Mouse (Mus musculus) ovary, postnatal 36 days (tissue): Measurements from ENCODE around the gene Phlda1.

Source experiments
- DNase-seq: peaks from one replicate; pipeline ENCODE4 v3.0.0; 2022; ENCODE audit warnings: low spot score, mixed read lengths

The Phlda1 gene

GRCm38 (mm10) chr10:111505406-111505805 lies 680 bp upstream of the Phlda1 start:
- DNase-seq: no peak

DNA sequence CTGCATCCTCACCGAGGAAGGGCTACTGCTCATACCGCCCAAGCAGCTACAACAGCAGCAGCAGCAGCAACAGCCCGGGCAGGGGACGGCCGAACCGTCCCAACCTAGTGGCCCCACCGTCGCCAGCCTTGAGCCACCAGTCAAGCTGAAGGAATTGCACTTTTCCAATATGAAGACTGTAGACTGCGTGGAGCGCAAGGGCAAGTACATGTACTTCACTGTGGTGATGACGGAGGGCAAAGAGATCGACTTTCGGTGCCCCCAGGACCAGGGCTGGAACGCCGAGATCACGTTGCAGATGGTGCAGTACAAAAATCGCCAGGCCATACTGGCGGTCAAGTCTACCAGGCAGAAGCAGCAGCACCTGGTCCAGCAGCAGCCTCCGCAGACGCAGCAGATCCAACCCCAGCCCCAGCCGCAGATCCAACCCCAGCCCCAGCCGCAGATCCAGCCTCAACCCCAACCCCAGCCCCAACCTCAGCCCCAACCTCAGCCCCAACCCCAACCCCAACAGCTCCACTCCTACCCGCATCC lies 907 bp downstream of the Phlda1 start:
- no peak for DNase-seq

GRCm38 (mm10) chr10:111507460-111508211 lies 1.6 kb downstream of the Phlda1 start:
- peak; percentile 67 for DNase-seq

- no peak for DNase-seq
Observed at GRCm38 (mm10) chr10:111508324-111509080, 2.4 kb downstream of the Phlda1 start.

- no peak for DNase-seq
Observed at GRCm38 (mm10) chr10:111509103-111509784, 3.2 kb downstream of the Phlda1 start.

DNA sequence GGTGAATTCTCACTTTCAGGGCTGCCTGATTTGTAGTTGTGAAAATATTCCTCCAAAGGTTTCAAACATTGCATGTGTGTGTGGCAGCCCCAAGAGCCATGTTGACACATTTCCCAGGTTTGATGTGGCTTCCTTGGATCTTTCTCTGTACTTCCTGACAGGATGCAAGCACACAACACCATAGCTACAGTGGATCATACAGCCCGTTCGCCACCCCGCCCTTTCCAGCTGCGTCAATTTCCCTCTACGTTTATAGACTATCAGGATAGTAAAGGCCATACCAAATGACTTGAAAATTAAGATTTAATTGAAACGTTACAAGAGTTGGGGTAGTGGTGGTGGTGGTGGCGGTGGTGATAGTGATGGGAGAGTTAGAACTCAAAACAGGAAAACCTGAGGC lies 3.9 kb downstream of the Phlda1 start:
- no peak for DNase-seq

DNA sequence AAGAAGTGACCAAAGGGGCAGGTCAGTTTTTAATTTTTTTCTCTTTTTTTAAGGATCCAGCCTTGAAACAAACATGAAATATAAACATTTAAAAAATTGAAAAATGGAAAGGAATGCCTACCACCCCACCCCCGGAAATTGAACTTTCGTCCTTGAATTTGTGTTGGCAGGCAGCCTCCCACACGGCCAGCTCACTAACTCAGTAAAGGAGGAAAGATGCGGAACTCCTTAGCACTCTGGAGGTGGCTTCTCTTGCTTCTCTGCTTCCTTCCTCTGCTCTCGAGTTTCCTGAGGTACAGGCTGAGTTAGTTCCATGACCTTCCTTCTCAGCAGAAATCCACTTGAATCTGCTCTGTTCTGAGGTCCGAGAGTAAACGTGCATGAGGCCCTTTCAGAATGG lies 4.7 kb downstream of the Phlda1 start:
- DNase-seq: no peak

- no peak for DNase-seq
Observed at GRCm38 (mm10) chr10:111512036-111512568, 6.0 kb downstream of the Phlda1 start.

DNA sequence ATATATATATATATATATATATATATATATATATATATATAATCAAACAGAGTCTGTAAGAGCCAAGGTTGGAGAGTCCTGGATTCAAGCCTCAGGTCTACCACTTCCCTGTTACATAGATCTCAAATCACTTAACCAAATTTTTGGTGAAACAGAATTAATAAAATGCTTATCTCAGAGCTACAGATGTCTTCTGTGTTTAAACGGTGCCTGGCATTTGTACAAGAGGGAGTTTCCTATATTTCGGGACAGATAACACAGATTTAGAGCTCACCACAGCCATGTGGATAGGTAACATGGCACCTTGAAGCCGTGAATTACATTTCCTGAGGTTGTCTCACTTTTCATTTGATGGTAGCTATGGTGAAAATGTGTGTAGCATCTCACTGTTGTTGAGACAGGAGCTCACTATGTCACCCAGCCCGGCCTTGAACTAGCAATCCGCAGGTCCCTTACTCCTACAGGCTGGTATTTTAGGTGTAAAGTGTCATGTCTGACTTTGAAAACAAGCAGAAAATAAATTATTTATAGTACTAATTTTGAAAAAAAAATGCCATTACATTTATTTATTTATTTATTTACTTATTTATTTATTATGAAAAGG lies 8.3 kb downstream of the Phlda1 start:
- DNase-seq: no peak

- no peak for DNase-seq
Observed at GRCm38 (mm10) chr10:111515071-111516010, 9.3 kb downstream of the Phlda1 start.

DNA sequence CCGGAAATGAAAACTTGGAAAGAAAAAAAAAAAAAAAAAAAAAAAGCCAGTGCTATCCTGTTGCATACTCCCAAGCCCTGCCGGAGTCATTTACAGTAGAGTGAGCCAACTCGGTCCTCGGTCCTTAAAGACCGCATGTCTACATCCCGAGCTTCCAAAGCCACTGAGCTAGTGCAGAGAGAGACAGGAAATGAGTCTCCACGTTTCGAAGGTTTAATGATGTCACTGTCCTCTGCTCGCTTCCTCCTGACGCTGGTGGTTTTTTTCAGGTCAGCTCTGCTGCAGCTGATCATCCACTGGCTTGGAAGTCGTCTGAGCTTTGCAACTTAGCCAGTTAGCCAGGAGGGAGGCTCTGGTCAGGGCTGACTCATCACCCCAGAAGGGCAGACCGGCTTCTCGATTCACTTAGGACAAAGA lies 10.1 kb downstream of the Phlda1 start:
- no peak for DNase-seq

DNA sequence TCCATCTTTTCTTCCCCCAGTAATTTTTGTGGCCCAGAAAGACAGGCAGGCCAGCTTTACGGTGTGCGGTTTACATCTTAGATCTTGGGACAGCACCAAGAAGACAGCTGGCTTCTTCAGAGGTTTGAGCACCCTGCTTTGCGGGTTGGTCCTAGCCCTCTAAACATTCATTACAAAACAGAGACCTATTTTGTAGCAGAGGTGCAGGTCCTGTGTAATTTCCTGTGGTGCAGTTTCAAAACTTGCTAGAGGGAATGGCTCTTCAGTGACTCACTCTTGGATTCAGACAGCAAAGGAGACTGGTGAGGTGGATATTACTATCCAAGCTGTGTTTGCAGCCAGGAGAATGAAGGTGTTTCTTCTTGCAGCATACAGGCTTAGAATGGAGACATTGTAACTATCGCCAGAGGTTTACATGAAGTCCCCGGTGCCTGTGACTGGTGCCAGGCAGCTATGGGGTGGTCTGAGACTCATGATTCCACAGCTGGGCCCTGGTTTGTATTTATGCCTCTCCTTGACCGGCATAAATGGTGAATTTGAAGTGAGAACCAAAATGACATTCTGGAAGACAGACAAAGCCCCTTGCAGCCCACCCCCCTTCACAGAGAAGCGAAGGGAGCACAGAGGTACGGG lies 10.8 kb downstream of the Phlda1 start:
- no peak for DNase-seq

- no peak for DNase-seq
Observed at GRCm38 (mm10) chr10:111518350-111518749, 12.3 kb downstream of the Phlda1 start.

GRCm38 (mm10) chr10:111519620-111520370 lies 13.7 kb downstream of the Phlda1 start:
- DNase-seq: no peak

- DNase-seq: no peak
Observed at GRCm38 (mm10) chr10:111520621-111521020, 14.5 kb downstream of the Phlda1 start.

GRCm38 (mm10) chr10:111521636-111522035 lies 15.6 kb downstream of the Phlda1 start:
- DNase-seq: no peak

DNA sequence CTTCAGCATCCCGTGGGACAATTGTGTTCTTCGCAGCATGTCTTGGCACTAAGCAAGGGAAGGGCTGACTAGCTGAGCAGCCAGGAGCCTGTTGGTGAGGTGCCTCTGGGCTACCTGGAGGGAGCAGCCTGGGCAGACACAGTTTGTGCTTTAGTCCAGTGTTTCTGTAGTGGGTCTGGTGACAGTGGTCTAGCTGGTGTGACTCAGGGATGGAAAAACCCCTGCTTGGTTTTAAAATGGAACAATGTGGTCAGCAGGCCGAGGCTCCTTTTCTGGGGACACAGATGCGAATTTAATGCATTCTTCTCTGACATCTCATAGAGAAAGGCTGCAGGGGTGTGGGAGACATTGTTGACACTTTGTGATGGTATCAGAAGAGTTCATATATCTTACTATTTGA lies 16.1 kb downstream of the Phlda1 start:
- DNase-seq: no peak

GRCm38 (mm10) chr10:111523894-111524293 lies 17.8 kb downstream of the Phlda1 start:
- DNase-seq: no peak

DNA sequence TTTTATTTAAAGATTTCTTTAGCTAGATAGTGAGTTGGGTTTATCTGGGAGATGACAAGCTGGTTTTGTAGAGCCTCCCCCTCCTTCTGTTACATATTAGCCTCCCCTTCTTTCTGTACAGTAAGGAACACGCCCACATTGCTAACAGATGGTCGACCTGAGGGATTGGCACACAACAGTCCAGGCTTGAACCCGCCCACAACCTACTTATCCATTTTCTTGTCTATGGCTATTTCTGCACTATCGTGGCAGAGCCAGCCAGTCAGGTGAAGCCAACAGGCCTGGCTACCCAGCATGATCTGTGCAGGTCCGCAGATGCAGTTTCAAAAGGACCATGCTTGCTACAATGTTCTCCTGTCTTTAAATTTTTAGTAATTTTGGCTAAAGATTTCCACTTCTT lies 21.0 kb downstream of the Phlda1 start:
- no peak for DNase-seq

- DNase-seq: no peak
Observed at GRCm38 (mm10) chr10:111527613-111528012, 21.5 kb downstream of the Phlda1 start.
